Mouse (Mus musculus) cortical plate, adult 2 months (tissue): ENCODE results near the gene Fam219a. TPM values are rescaled to one million over a fixed set of nuclear protein-coding genes. Genes with fewer than 3 reads are reported as not detected.

Experiments used
- H3K27ac ChIP-seq: fragments of 200-500 bp; 2 replicates; pipeline ENCODE4 v1.5.1; 2012; ENCODE audit warnings: low read length, control low read depth, inconsistent platforms; ENCODE audit not compliant: insufficient read depth
- H3K4me1 ChIP-seq: fragments of 200-500 bp; 2 replicates; pipeline ENCODE4 v1.6.1; 2011; ENCODE audit warnings: low read length; ENCODE audit not compliant: control insufficient read depth, insufficient read depth
- H3K4me3 ChIP-seq: fragments of 200-500 bp; 2 replicates; pipeline ENCODE4 v1.5.1; 2011; ENCODE audit warnings: mild to moderate bottlenecking, low read length, control low read depth; ENCODE audit not compliant: insufficient read depth
- CTCF ChIP-seq: fragments of 200-500 bp; IDR thresholded peaks from 2 replicates; pipeline ENCODE4 v1.5.1; 2011; ENCODE audit warnings: mild to moderate bottlenecking, control low read depth, low read length; ENCODE audit not compliant: insufficient read depth; ENCODE audit errors: extremely low read depth
- POLR2A ChIP-seq: fragments of 200-500 bp; IDR thresholded peaks from 2 replicates; pipeline ENCODE4 v1.6.1; 2011; ENCODE audit warnings: mild to moderate bottlenecking, low read length, control low read depth; ENCODE audit not compliant: insufficient read depth; ENCODE audit errors: extremely low read depth
- polyA plus RNA-seq: library from polyadenylated mRNA; depleted of rRNA; stranded (reverse); fragments of >200 nt; gene quantifications from 2 replicates; pipeline ENCODE4 v1.2.3, GENCODE M21; 2012

The Fam219a gene
- polyA plus RNA-seq, 1 experiment, result 159 TPM

DNA sequence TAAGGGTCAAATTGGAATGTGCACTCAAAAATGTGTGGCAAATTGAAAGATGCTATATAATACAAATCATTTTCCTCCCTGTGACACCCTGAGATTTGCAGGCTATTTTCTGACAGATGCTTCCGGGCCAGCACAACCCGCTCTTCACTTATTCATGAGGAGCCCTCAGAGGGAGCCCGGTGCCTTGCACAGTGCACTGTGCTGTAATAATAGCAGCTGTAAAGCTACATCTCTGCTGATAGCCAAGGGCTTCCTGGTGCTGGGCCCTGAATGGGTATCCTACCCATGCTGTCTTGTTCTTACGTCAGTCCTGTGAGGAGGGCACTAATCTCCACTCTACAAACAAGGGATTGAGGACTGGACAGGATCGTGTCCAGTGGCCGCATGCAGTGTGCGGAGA lies 14.0 kb upstream of the Fam219a start:
- TF ChIP-seq POLR2A, result no peak
- TF ChIP-seq CTCF, result no peak
- H3K27ac ChIP-seq, result no peak overlapping the region

GRCm38 (mm10) chr4:41575914-41576313 lies 6.6 kb upstream of the Fam219a start:
- Histone ChIP-seq H3K4me3 (no peak overlapping the region), H3K4me1 (no peaks in the 10 kb centered on the region), H3K27ac (no peak overlapping the region)
- TF ChIP-seq POLR2A (no peak), CTCF (no peak)

More for the DNA sequence above, 14.0 kb upstream of the Fam219a start:
- Histone ChIP-seq H3K4me3 (no peak overlapping the region), H3K4me1 (no peaks in the 10 kb centered on the region)

GRCm38 (mm10) chr4:41573492-41573891 lies 4.2 kb upstream of the Fam219a start:
- Histone ChIP-seq H3K4me3 (no peak overlapping the region), H3K4me1 (no peaks in the 10 kb centered on the region), H3K27ac (no peak overlapping the region)
- TF ChIP-seq POLR2A, result no peak
- TF ChIP-seq CTCF, result no peak

GRCm38 (mm10) chr4:41571490-41571889 lies 2.2 kb upstream of the Fam219a start:
- TF ChIP-seq CTCF (peak; percentile 27; the same call in 1 of the 2 replicates), POLR2A (no peak)
- no peak overlapping the region for H3K27ac ChIP-seq

DNA sequence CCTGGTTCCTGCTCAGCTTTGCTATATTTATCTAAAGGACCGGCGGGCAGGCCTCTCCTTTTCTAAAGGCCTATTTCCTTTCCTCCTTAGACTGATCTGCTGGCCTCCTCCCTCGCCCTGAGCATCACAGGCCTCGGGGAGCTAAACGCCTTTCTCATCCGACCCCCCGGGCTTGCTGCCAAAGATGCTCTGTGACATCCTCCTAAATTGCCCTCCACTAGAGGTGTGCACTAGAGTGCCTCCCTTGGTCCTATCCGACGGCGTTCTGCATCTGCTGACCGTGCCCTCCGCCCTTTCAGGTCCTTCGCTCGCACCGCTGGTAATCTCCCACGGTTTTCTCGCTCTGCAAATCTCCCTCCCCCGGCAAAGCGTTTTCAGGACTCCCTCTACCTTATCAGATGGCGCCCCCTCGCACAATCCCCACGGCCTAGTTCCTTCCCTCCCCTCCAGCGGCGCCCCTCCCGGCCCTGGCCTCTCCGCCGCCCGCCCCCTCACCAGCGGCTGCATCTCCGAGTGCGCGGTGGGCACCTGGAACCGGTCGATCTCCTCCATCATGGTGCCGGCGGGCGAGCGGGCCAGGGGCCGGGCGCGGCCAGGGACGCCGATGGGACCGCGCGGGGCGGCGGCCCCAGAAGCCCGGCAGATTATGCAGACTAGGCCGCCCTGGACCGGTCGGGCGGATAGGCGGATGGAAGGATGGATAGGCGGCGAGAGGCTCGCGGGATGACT lies 492 bp downstream of the Fam219a start:
- Histone ChIP-seq H3K4me3 (peak overlapping the region; percentile 96), H3K27ac (peak overlapping the region; percentile 84)
- TF ChIP-seq POLR2A, result no peak
- TF ChIP-seq CTCF, result no peak

More at GRCm38 (mm10) chr4:41571490-41571889, 2.2 kb upstream of the Fam219a start:
- Histone ChIP-seq H3K4me1 (peaks cover 3% of the 10 kb centered on the region), H3K4me3 (no peak overlapping the region)

GRCm38 (mm10) chr4:41568239-41568638 lies 1.1 kb downstream of the Fam219a start:
- H3K4me3 ChIP-seq, result peak overlapping the region; percentile 96
- peaks cover 10% of the 10 kb centered on the region for H3K4me1 ChIP-seq
- H3K27ac ChIP-seq, result peak overlapping the region; percentile 84
- peak; percentile 64; the same call in 1 of the 2 replicates for TF ChIP-seq POLR2A
- no peak for TF ChIP-seq CTCF

More for the DNA sequence above, 492 bp downstream of the Fam219a start:
- H3K4me1 ChIP-seq, result peaks cover 10% of the 10 kb centered on the region

DNA sequence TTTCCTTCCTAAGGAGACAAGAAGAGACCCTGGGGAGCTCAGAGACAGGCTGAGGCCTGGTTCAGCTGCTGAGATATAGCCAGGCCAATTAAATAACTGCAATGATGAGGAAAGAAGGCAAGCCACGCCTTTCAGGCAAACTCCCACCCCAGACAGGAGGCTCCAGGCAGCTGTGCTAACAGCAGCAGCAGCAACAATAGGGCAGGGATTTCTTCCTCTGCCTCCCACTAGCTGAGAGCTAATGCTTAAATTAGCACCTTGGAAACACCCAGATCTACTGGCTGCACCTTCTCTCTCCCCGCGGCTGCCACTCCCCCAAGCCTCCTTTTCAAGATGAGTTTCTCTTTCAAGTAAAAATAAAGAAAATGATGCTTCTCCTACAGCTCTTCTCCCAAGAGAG lies 3.2 kb downstream of the Fam219a start:
- H3K4me3 ChIP-seq, result no peak overlapping the region
- H3K4me1 ChIP-seq, result peaks cover 13% of the 10 kb centered on the region
- H3K27ac ChIP-seq, result 0 out of 2 replicates have a peak overlapping the region, but pooled peaks have one; percentile 43
- no peak for TF ChIP-seq CTCF
- no peak for TF ChIP-seq POLR2A

GRCm38 (mm10) chr4:41563297-41563696 lies 6.0 kb downstream of the Fam219a start:
- TF ChIP-seq POLR2A (no peak), CTCF (no peak)
- Histone ChIP-seq H3K4me1 (peaks cover 13% of the 10 kb centered on the region), H3K27ac (no peak overlapping the region), H3K4me3 (no peak overlapping the region)

DNA sequence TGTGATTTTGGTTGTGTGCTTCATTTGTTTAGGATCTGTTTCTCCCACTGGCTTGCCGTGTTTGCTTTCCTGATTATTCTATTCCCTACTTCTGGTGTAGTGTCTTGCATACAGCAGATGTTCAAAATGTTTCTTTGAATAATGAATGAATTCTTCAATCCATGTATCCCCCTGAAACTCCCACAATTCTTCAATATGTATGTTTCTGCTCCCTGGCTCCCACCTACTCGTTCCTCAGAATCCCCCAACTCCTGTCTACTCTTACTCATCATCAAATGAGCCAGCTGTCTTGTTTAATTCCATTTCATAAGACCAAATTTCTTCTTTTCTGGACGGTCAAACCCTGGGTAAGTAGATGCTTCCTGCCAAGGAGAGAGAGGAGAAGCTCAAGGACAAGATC lies 12.2 kb downstream of the Fam219a start:
- TF ChIP-seq CTCF, result no peak
- no peak for TF ChIP-seq POLR2A
- peaks cover 13% of the 10 kb centered on the region for H3K4me1 ChIP-seq
- H3K27ac ChIP-seq, result no peak overlapping the region
- no peak overlapping the region for H3K4me3 ChIP-seq

GRCm38 (mm10) chr4:41556311-41556953 lies 12.9 kb downstream of the Fam219a start:
- Histone ChIP-seq H3K27ac (no peak overlapping the region), H3K4me3 (no peak overlapping the region), H3K4me1 (peaks cover 13% of the 10 kb centered on the region)
- TF ChIP-seq POLR2A, result no peak
- TF ChIP-seq CTCF, result no peak
